Mouse (Mus musculus): ENCODE measurements around the gene Runx2. TPM values are rescaled to one million over a fixed set of nuclear protein-coding genes. Genes with fewer than 3 reads are reported as not detected.

Runx2 gene
- total RNA-seq, 2 experiments from 2014 or later = 0.35 to 0.41 TPM

DNA sequence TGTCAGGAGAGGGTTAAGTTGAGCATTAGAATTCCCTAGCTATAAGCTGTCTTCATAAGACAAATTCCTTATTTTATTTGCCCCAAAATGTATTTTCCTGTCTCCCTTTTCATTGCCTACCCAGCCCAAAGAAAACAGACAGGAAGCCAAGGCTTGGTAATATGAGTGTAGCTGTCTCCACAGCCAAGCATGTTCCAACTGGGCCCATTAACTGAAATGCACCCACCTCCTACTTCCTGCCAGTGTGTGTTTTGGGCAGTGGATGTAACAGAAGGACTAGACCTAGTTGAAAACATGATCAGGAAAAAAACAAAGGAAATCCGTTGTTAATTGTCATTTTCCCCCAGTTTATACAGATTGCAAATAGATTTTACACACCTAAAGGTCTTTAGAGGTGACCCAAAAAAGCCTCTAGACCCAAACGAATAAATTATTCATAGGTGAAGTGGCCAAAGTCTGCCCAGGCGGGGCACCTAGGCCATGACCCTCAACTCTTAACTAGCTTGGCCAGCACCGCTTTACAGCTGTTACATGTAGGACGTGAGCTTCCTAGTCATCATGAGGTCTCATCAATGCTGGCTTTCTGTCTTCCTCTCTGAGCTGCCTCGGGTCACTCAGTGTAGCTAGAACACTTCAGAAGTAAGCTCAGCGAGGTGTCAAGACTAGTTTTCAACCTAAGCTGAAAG, 154.3 kb downstream of the Runx2 start:
- no peak for DNase-seq

DNA sequence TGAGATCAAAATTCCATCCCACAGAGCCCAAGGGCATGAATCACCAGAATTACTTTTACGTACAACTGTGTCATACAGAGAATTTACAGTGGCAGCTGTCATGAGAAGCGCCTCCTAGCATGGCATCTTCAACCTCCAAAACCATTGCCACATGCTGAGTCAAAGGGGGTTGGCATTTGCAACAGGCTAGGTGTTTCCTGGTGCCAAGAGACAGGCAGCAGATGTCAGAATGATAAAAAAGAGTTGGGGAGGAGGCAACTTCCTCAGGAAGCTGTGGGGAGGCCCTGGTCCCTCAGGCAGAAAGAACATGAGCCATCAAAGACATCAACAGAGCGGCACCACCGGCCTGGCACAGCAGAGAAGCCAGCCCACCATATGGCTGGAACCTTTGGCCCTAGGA, 160.1 kb downstream of the Runx2 start:
- peak in 1 of 2 experiments; percentile 11 for DNase-seq

DNA sequence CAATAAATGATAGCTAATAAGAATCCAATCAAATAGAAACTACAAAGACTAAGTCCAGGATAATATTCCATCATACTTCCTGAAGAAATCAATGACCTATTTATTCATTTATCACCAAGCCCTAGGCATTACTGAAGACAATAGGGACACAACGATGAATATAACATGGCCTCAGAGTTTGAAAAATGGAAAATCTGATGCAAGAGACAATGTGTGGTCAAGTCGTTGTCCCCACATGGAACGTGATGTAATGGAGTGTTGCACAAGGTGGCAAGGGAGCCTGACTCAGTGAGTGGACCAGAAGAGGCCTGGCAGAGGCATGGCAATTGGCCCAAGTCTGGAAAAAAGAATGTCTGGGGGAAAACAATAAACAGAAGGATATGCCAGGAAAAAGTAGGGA, 161.5 kb downstream of the Runx2 start:
- no peak for DNase-seq

DNA sequence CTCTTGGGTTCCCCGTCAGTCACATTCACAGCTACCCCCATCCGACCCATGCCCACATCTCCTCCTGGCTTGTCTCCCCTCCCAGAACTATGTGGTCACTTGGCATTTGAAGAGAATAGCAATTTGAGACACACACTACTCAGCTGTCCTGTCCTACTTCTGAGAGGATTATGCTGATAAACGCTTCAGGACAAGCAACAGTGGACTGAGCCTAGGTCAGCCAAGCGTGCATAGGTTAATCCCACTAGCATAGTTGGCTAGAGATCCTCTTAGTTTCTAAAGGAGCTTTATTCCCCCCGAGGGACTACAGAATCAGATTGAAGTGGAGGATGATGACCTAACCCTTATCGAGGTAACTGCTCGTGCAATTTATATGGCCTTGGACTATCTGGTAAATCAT, 162.5 kb downstream of the Runx2 start:
- no peak for DNase-seq

DNA sequence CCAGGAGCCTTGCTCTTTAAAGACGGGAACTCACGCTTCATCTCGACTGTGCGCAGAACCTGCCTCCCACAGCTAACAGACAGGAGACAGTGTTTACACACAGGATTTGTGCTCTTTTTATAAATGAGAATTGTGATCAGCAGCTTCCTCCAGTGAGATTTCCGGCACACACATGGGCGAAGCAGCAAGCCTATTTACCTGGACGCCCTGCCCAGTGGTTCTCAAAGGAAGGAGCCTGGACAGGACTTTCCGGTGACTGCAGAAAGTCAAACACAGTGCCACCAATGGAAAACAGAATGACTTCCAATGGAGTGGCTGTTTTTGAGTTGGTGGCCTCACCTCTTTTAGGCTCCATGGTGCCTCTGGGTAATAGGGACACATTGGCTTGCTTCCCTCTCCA, 163.0 kb downstream of the Runx2 start:
- DNase-seq = no peak

DNA sequence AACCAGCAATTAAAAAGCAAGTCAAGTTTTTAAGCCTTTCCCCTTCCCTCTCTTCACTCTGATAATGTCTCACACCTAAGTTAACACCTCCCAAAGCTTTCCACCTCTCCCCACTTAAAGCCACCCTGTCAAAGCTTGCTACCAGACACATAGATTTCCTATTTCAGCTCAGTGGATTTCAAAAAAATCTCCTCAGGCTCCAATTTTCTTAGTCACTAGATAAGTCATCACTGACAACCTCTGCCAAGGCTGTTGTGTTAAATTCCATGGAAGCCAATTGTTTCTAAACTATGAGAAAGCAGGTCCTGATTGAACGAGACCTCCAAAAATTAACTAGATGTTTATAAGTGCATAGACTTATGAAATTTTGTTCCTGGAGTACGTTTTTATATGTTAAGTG, 164.2 kb downstream of the Runx2 start:
- no peak for DNase-seq

DNA sequence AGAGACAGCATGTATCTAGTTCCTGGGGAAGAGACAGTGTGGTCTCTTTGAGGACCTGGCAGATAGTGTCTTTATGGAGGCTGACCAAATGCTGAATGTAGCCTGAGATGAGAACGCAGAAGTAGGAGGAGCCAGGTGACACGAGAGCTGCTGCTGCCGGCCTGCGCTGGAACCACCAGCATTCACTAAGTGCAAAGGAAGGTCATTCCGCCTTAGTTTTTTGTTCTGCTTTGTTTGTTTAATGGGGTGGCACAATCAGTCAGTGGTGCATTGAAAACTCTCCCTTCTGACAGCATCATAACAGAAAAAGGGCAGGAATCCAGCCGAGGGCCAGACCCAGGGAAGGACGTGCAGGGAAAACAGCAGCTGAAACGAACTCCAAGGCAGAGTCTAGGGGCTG, 165.5 kb downstream of the Runx2 start:
- no peak for DNase-seq

DNA sequence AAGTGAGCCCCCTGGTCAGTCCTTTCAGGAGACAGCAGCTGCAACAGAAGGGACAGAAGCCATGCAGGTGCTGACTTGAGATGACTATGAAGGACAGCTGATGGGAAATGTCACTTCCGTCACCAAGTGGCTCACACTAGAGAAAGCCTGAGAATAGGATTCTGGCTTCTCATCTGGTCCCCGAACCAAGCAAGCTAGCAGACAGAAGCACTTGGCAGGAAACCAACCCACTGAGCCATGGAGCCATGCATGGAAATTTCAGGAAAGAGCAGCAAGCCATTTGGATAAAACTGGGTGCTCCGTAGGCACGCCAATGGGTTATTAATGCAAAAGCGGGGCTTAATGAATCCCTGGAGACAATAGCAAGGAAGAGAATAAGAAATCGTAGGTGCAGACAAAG, 166.7 kb downstream of the Runx2 start:
- DNase-seq = no peak

DNA sequence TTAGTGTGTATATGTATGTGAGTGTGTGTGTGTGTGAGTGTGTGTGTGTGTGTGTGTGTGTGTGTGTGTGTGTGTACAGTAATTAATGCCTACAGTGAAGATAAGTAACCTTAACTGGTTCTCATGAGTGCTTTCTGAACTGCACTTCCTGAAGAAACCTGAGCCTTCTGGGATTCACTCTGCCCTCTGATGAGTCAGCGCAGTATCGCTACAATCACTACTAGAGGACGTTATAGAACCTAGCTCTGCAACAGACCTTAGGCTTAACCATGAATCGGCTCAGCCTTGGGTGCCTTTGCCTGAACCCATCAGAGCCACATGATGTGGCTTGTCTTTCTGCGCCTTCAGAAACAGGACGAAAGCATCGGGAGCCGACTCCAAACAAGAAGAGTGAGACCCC, 169.5 kb downstream of the Runx2 start:
- no peak for DNase-seq

DNA sequence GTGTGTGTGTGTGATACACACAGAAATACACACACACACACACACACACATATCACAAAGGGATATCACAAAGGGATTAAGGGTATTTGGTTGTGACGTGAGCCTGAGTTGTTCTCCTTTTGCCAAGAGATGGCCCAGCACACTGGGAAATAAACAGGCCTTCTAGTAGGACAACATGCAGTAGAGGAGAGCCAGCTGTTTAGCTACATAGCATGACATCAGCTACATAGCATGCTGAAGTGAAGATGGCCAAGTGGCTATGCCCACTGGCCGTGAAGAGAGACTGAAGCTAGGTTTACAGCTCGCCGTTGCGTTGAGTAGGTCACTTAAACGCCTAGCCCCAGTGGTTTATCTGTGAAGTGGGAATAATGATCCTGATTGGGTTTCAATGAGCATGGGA, 171.3 kb downstream of the Runx2 start:
- DNase-seq = no peak

DNA sequence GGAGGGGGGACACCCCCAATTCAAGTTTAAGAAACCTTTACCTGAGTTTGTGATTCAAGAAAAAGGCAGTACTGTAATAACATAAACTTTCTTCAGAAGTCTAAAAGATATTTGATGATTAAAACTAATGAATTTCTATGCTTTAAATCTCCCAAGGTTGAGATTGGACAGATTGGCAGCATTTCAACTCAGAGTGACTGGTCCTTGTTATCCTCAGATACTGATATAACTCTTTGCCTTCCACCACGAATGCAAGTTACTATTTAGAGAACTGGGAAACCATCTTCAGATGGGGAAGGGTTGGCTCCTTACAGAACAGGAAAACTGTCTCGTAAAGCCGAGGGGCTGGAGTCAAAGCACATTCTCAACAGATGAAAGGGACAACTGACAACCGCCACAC, 172.5 kb downstream of the Runx2 start:
- no peak for DNase-seq

DNA sequence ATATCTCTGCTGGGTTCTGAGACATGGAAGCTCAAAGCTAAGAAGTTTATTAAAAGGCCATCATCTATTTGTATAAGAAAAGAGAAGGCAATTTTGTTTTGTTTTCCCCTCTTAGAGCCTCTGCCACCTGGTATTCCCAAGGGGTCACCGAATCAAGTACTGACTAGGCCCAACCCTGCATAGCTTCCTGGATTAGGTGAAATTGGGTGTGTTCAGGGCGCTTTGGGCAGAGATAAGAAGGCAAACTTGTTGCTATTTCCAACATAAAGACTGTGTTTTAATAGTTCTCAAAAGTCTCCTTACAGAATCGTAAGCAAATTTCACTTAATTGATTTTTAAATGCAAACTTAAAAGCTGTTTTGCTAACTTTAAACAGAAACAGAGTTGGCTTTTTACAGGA, 173.7 kb downstream of the Runx2 start:
- DNase-seq = no peak

DNA sequence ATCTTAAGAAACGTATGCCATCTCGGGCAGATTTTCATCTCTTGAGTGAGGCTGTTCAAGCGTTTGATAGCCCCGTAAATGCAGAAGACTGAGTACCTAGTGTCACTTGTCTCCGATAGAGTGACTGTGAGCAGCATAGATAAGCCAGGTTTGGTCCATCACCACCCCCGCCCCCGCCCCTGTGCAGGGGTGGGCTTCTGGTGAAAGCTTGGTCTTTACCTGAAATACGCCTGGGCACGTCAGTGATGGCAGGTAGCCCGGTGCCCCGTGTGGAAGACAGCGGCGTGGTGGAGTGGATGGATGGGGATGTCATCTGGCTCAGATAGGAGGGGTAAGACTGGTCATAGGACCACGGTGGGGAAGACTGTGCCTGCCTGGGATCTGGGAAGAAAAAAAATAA, 175.2 kb downstream of the Runx2 start:
- no peak for DNase-seq

DNA sequence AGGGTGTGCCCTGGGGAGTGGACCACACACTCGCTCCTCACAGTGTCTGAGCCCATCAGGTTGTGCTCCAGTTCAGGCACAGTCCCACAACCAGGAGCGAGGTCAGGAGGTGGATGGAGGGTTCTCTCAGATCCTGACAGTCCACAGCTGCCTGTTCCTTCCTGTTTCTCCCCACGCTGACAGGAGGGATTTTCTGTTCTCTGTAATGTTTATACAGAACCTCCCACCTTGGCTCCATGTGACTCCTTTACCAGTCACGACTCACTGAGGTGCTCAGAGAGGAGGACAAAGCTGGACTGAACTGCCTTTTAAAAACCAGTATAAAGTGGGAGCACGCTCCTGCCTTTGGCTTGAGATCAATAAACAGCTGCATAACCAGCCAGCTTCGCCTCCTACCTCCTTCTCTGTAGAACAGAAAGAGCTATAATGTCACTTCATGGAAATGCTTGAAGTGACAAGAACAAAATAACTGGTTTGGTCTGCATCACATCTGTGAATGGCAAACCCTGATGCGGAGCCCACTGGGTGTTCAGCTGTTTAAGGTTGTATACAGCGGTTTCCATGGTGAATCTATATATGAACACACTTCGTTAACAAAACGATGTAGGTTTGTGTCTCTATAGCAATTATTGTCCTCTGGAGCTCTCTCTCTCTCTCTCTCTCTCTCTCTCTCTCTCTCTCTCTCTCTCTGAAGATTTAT, 177.3 kb downstream of the Runx2 start:
- DNase-seq = no peak

DNA sequence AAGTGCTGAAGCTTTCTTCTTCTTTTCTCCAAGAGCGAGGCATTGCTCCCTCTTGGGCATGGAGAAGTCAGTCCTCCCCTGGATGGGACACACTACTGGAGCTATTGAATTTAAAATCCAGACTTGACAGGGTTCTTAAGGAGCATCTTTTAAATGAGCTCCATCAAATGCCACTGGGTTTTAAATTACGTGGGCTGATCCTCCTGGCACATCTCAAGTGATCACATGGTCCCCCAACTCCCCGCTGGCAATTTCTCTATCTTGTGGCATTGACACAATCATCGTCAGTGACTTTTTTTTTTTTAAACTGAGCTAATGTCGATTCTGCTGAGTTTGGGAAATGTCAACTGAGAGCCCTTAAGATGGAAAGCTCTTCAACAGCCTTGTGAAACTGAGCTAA, 180.1 kb downstream of the Runx2 start:
- no peak for DNase-seq

DNA sequence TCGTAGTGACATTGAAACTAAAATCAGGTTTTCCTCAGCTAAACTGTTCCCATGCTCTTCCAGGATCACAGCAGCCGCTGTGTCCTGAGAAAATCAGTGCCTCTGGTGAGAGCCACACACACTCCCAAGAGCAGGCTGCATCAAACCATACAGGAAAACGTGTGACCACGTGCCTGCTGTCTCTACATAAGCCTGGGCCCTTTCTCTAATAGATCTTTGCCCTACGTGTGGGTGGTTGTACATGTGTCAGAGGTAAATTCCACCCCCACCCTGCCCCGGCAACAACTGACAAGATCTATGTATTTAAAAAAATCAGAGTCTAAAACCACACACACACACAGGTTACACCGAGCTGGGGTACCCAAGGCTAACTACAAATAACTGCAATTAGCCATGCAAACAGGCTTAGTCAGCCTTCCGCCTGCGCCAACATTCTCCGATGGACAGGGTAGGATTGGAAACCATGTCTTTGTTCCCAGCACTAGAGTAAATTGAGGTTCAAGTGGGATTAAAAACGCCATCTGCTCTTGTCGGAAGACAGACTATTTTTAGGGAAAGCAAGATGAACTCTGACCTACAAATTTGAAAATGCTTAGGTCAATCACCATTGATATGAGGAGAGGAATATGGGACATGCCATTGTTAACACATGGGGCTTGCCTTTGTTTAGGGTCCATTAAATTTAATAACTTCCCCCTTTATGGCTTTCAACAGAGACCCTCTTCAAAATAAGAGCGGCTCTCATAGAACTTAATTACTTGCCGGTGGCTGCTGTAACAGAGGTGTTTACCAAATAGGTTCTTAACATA, 180.8 kb downstream of the Runx2 start:
- no peak for DNase-seq

DNA sequence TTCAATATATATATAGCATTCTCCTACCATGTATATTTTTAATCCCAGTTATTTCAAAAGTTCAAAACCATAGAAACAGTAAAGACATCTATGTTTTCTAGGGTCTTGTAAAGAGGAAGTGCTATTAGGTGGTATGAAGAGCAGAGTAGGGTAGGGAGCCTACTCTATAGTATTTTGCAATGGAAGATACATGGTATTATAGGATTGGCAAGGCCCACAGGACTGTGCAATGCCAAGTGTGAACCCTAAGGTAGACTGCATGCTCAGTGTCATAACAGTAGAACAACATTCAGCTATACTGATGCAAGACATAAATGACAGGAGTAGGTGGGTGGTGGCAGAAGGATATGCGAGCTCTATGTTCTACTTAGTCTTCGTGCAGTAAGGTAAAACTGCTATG, 181.7 kb downstream of the Runx2 start:
- no peak for DNase-seq

DNA sequence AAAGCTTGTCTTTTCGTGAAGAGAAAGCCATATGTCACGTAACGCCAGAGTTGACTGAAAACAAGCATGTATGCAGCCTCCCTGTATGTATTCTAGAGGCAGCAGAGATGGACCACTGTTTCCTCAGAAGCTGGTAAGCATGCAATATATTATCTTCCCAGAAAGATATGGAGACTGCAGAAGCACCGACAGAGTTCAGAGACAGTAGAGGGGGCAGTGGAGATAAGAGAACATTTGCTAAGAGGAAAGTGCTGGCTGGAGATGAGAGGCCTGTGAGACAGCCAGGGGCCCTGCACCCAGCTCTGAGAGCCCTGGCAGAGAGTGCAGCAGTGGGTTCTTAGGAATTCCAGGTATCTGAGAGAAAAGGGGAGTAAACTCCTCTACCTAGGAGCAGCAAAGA, 182.3 kb downstream of the Runx2 start:
- DNase-seq = no peak

DNA sequence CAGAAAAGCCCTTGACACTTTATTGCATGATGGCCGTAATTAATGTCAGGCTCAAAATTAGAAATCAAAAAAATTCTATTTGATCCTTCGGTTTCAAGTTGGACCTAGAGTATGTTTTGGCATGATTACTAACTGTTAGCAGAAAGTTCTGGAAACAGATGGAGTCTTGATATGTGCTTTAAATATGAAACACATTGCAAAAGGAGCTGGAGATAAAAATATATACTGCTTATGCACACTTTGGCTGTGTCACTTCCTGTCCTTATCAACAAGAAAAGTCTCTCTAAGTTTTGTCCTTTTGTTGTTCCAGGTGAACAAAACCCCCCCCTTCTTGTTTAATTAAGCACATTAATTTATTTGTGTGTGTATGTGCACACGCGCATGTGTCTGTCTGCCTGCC, 183.0 kb downstream of the Runx2 start:
- no peak for DNase-seq

DNA sequence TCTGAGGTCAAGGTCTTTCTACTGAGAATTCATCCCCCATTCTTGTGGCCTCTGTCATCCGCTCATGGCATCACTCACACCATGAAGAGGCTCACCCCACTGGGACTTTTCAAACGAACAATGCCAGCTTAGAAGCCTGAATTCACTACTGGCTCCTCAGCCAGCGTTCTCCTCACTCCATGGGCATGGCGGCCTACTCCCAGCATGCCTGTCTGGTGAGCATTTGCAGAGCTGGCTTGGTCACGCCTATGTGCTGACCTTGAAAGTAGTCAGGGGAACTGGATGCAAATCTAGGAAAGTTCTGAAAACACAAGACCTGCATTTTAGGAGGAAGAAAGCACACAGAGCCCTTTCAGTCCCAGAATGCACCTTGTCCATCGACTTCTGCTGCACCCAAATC, 187.3 kb downstream of the Runx2 start:
- no peak for DNase-seq

DNA sequence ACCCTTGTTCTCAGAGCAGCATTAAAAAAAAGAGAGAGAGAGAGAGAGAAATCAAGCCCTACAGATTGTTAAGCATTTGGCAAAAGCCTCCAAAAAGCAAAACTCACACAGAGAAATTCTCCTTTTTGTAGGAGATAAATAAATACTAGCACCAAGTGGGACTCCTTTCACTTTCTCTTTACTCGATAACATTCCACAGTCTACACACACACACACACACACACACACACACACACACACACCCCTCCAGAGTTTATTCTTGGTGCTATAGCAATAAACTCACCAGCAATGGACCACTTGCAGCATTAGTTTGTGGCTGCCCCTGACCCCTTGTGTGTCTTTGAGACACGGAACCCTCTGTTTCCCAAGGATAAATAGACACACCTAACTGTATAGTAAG, 190.9 kb downstream of the Runx2 start:
- DNase-seq = peak in 1 of 2 experiments; percentile 26

DNA sequence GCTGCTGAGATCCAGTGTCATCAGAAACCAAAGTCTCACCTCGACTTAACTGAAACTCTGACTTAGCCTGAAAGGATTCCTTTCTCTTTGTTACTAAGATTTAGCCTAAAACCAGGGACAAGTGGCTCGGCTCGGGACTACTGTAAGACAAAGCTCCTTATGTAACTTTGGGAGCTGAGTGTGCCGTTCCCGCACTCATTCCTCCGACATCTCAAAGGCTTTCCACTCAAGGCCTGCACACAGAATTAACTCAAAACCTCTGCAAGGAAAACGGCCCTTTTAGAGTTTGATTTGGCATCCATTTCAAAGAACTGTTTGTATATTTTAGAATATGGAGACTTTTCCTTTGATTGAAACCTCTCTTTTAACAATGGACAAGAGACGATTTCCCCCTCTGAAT, 191.3 kb downstream of the Runx2 start:
- peak in 1 of 2 experiments; percentile 14 for DNase-seq

DNA sequence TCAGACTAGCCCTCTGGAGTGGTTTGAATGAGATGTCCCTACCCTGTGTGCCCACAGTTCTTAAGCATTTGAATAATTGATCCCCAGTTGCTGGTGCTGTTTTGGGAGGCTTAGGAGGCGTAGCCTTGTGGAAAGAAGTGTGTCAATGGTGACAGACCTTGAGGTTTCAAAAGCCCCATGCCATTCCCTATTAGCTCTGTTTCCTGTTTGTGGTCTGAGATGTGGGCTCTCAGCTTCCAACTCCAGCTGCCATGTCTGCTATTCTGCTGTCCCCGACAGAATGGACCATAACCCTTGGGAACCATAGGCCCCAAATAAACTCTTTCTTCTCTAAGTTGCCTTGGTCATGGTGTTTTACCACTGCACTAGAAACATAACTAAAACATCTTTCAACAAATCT, 194.1 kb downstream of the Runx2 start:
- DNase-seq = no peak

Measured in heart, adult 18-20 months (tissue).